Mouse (Mus musculus) spleen, postnatal 14 days (tissue): Measurements from ENCODE around the gene Eif2d.

Source experiments
- DNase-seq, 2 experiments: peaks; one replicate each; pipeline ENCODE4 v3.0.0; 2021 to 2022; ENCODE audit warnings: low spot score in 2 of 2

Gene Eif2d

GRCm38 (mm10) chr1:131213361-131213760 lies 60.4 kb downstream of the Eif2d start:
- no peak for DNase-seq

DNA sequence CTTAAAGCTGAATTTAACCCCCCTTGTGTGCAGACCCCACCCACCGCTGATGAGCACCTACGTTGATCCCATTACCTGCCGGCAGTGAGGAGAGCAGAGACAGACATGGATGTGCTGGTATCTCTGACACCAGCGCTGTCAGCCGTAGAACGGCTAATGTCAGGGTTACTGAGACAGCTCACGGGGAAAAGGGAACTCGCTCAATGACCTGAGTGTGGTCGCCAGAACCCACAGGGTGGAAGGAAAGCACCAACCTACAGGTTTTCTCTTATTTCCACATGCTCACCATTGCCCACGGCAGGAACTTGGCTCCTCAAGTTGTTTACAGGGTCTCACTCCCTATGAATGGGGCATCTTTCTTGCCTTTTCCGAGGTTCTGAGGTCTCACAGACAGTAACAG lies 66.0 kb downstream of the Eif2d start:
- no peak for DNase-seq

DNA sequence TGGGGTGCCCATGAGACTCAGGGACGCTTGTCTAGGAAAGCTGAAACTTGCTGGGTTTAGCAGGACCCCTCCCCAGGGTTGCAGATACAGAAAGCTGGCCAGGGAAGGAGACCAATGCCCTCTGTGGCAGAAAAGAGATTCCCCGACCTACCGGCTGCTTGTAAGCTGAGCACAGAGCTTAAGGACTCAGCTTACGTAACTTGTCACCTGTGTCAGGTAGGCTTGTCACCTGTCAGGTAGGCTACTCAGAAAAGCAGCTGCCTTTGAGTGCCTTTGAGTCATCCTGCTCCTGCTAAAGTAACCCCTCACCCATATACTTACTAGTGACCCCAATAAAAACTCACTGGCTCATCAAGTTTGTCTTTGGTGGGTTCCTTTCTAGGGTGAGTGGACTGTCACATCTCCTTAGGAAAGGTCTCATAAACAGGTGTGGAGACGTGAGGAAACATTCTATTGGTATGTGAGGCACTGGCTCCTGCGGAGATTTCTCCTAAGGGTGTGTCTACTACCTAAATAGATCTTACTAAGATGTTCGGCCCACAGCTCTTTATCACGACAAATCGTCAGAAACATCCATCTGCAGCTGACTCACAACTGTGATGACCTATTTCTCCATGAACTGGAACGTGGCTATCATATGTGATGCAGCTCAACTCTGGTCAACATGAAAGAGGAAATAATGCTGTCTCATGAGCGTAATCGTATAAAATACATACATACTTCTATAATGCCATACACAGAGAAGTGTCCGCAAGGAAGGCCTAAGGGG lies 69.0 kb downstream of the Eif2d start:
- DNase-seq: no peak

- DNase-seq: no peak
Measured at GRCm38 (mm10) chr1:131223345-131223744, 70.4 kb downstream of the Eif2d start.

DNA sequence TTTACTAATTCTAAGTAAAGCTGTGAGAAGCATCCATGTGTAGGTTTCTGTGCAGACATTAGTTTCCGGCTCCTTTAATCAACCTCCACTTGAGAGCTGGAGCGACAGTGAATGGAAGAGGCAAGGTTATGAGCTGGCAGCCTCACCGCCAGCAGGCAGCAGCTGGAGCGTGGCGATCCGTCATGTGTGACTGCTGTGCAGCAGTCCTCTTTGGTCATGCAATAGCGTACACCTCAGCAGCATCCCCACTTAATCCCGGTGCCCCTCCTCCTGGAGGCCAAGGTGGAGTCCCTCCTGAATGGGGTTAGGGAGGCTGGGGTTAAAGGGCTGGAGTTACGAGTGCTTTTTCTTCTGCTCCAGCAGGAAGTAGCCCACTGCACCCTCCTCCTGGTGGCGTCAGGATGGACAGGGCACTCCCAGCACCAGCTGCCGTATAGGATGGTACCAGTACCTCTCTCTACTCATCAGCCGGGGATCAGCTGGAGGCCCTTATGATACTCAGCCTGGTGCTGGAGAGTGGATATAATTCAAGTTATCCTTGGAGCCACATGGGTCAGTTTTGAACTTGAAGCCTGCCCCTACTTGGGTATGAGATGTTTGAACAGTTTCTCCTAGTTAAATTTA lies 72.0 kb downstream of the Eif2d start:
- no peak for DNase-seq

DNA sequence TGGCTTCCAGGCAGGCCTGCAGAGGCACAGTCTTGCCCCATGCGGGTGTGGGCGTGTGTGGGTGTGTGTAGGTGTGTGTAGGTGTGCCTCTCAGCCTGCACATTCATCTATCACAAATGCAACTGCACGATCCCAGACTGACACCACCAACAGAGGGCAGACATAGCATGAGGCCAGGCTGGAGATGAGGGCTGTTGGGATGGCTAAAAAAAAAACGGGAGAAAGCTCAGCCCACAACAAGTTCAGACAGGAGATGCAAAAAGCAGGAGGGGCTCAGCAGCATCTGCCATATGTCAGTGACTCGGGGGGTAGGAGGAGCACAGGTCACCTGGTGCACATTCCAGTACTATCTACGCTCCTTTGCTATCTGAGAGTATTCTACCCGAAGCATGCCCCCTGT lies 75.2 kb downstream of the Eif2d start:
- DNase-seq: no peak

DNA sequence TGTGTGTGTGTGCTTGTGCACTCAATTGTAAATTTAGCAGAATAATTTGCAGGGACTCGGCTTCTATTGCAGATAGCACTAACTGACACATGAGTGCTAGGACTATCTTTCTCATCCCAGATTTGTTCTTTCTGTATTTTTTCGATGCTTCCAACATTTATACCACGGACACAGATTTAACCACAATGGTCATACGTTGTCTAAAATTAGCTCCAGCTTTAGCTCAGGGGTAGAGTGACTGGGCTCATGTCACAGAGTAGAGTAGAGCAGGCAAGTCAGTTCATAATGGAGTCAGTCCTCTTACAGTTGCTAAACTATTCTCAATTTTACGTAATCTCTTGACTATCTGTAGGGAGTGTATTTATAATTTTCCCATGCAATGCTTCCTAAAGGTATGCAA lies 75.7 kb downstream of the Eif2d start:
- DNase-seq: no peak

- no peak for DNase-seq
Measured at GRCm38 (mm10) chr1:131233527-131233926, 80.5 kb downstream of the Eif2d start.

DNA sequence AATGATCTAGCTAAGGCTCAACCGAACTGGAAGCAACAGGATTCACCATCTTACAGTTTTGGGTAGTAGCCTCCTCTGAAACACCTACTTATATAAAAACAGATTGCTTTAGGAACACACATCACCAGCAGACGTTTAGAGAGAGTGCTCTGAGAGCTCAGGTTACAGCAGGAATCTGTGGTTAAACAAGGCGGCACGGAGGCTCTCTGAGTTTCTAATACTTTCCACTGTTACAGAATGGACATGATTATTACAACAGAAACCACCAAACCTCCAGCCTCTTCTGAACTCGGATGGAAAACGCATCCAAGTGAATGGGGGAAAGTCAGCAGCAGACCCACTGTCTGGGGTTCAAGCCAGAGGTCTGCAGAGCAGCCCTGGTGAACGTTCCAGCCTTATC lies 83.1 kb downstream of the Eif2d start:
- DNase-seq: no peak
